Mouse (Mus musculus): ENCODE data around the gene Gm36210. TPM values are rescaled to one million over a fixed set of nuclear protein-coding genes. Genes with fewer than 3 reads are reported as not detected.

Gm36210 gene
- total and polyA plus RNA-seq, 3 experiments, result 0.15 to 0.97 TPM; not detected in 1

DNA sequence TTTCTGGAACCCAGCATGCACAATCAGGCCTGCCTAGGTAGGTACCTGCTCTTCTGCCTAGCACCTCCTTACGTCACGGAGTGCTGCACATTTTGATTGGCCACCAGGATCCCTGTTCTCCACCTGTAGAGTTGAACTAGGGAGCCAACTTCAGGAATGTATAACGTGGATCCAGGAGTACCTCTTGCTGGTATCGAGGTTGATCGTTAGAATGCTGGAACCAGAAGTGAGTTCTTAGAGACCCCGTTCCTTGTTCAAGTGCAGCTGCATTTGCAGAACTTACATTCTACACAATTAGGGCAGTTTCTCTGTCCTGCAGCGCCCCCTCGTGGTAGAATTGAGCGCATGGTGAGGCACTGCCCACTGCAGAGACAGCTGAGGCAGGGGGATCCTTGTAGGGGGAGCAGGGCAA, 33.8 kb upstream of the Gm36210 start (continued):
- no peak for TF ChIP-seq ELF1 (IDR thresholded peaks at IDR 0.05; ENCODE audit: low read depth, low read length)
- TF ChIP-seq MAZ (IDR thresholded peaks at IDR 0.05; ENCODE audit: low read depth, low read length), result no peak
- TF ChIP-seq TBP (IDR thresholded peaks at IDR 0.05; ENCODE audit: low read depth, low read length), result no peak
- no peak for TF ChIP-seq SIN3A (IDR thresholded peaks at IDR 0.05; ENCODE audit: low read length)
- peak; percentile 80 for TF ChIP-seq SMC3 (IDR thresholded peaks at IDR 0.05; ENCODE audit: low read depth, low read length)
- TF ChIP-seq BHLHE40 (IDR thresholded peaks at IDR 0.05; ENCODE audit: borderline replicate concordance, low read depth, low read length), result no peak
- TF ChIP-seq KAT2A (conservative IDR thresholded peaks at IDR 0.05; ENCODE audit: low read depth, low read length), result no peak
- no peak for TF ChIP-seq ETS1 (IDR thresholded peaks at IDR 0.05; ENCODE audit: low read depth, low read length)

DNA sequence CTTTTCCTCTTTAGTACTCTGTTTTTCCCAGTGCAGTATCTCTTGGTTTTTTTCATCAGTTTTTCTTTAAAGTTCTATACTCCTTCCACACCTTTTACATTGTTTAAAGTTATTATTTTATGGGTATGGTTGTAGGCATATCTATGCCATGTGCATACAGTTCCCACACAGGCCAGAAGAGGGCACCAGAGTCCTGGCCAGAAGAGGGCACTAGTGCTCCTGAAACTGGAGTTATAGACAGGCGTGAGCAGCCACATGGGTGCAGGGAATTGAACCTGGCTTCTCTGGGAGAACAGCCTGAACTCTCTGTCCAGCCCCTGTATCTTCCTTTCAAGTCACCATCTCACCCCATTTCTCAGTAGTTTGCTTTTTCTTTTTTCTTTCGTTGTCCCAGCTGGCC, 32.1 kb upstream of the Gm36210 start:
- H3K9me3 ChIP-seq (replicated peaks; ENCODE audit: insufficient read depth, low read length), result no peaks in the 10 kb centered on the region
- H3K27me3 ChIP-seq (ENCODE audit: control insufficient read depth in 1 of 2, insufficient read depth in 2 of 2, low read length in 2 of 2), result no peaks in the 10 kb centered on the region
- DNase-seq (ENCODE audit: low read depth, low spot score), result peak; percentile 82
- H3K4me3 ChIP-seq (ENCODE audit: control insufficient read depth in 1 of 2, insufficient read depth in 1 of 2, low read depth in 2 of 2, low read length in 2 of 2), result 0 out of 4 replicates have a peak overlapping the region, but pooled peaks of 1 of the 2 experiments have one; percentile 7
- H3K9ac ChIP-seq (ENCODE audit: control insufficient read depth, low read depth, low read length, poor library complexity, severe bottlenecking), result peak overlapping the region; percentile 17; the same call in 1 of the 2 replicates
- H3K36me3 ChIP-seq (ENCODE audit: control insufficient read depth in 1 of 2, insufficient read depth in 2 of 2, low read length in 2 of 2), result no peaks in the 10 kb centered on the region
- H3K4me1 ChIP-seq (ENCODE audit: control insufficient read depth in 1 of 2, insufficient read depth in 2 of 2, low read length in 2 of 2), result no peaks in the 10 kb centered on the region
- no peaks in the 10 kb centered on the region for H3K79me2 ChIP-seq (ENCODE audit: control insufficient read depth, insufficient read depth, low read length, poor library complexity)
- H3K27ac ChIP-seq (ENCODE audit: control insufficient read depth, low read depth, low read length), result no peak overlapping the region
- TF ChIP-seq MAZ (IDR thresholded peaks at IDR 0.05; ENCODE audit: low read depth, low read length) (no peak), UBTF (IDR thresholded peaks at IDR 0.05; ENCODE audit: borderline replicate concordance, insufficient read depth, low read depth, low read length) (no peak), TAL1 (IDR thresholded peaks at IDR 0.05; ENCODE audit: low read length) (no peak), E2F4 (IDR thresholded peaks at IDR 0.05; ENCODE audit: borderline replicate concordance, low read depth, low read length) (no peak), TBP (IDR thresholded peaks at IDR 0.05; ENCODE audit: low read depth, low read length) (no peak), USF1 (IDR thresholded peaks at IDR 0.05; ENCODE audit: low read depth, low read length) (no peak), MYC (IDR thresholded peaks at IDR 0.05; ENCODE audit: low read depth, low read length) (peak; percentile 95), RCOR1 (IDR thresholded peaks at IDR 0.05; ENCODE audit: low read depth, low read length) (no peak), SMC3 (IDR thresholded peaks at IDR 0.05; ENCODE audit: low read depth, low read length) (peak; percentile 74), CHD2 (IDR thresholded peaks at IDR 0.05; ENCODE audit: low read length) (no peak), POLR2AphosphoS5 (IDR thresholded peaks at IDR 0.05; ENCODE audit: borderline replicate concordance, low read depth, low read length) (no peak), MEF2A (IDR thresholded peaks at IDR 0.05; ENCODE audit: extremely low read depth, insufficient replicate concordance, low read depth, low read length, poor library complexity, severe bottlenecking) (no peak), MXI1 (IDR thresholded peaks at IDR 0.05; ENCODE audit: low read depth, low read length) (peak; percentile 64), NELFE (IDR thresholded peaks at IDR 0.05; ENCODE audit: low read depth, low read length) (no peak), GATA1 (IDR thresholded peaks at IDR 0.05; ENCODE audit: low read depth, low read length) (no peak), CHD1 (IDR thresholded peaks at IDR 0.05; ENCODE audit: low read depth, low read length) (no peak), JUND (IDR thresholded peaks at IDR 0.05; ENCODE audit: low read depth, low read length) (no peak), ZMIZ1 (IDR thresholded peaks at IDR 0.05; ENCODE audit: low read depth, low read length) (no peak), HCFC1 (IDR thresholded peaks at IDR 0.05; ENCODE audit: low read depth, low read length) (no peak), USF2 (IDR thresholded peaks at IDR 0.05; ENCODE audit: borderline replicate concordance in 1 of 2, insufficient read depth in 1 of 2, low read depth in 1 of 2, low read length in 2 of 2) (no peak), MYB (IDR thresholded peaks at IDR 0.05; ENCODE audit: low read depth, low read length) (no peak), GABPA (IDR thresholded peaks at IDR 0.05; ENCODE audit: low read depth, low read length) (no peak), SIN3A (IDR thresholded peaks at IDR 0.05; ENCODE audit: low read length) (peak; percentile 66; the same call in 1 of the 2 replicates), POLR2AphosphoS2 (IDR thresholded peaks at IDR 0.05; ENCODE audit: low read length) (no peak), ELF1 (IDR thresholded peaks at IDR 0.05; ENCODE audit: low read depth, low read length) (no peak), ZKSCAN1 (IDR thresholded peaks at IDR 0.05; ENCODE audit: low read depth, low read length) (no peak), ZNF384 (IDR thresholded peaks at IDR 0.05; ENCODE audit: low read depth, low read length) (no peak), KAT2A (conservative IDR thresholded peaks at IDR 0.05; ENCODE audit: low read depth, low read length) (no peak), MAFK (IDR thresholded peaks at IDR 0.05; ENCODE audit: borderline replicate concordance, low read depth, low read length) (no peak), MAX (IDR thresholded peaks at IDR 0.05; ENCODE audit: low read length) (no peak), POLR2A (IDR thresholded peaks at IDR 0.05; ENCODE audit: control insufficient read depth in 1 of 2, insufficient read depth in 1 of 2, low read depth in 1 of 2, low read length in 2 of 2, poor library complexity in 1 of 2) (no peak), EP300 (IDR thresholded peaks at IDR 0.05; ENCODE audit: low read depth in 1 of 2, low read length in 2 of 2) (no peak), BHLHE40 (IDR thresholded peaks at IDR 0.05; ENCODE audit: borderline replicate concordance, low read depth, low read length) (no peak), CTCF (IDR thresholded peaks at IDR 0.05 in 2 of 3, conservative IDR thresholded peaks at IDR 0.05 in 1 of 3; ENCODE audit: control insufficient read depth in 1 of 3, insufficient read depth in 1 of 3, low read depth in 2 of 3, low read length in 3 of 3, poor library complexity in 1 of 3, severe bottlenecking in 1 of 3) (peak; percentile 96 to 100 (median 97))

Measured in MEL (cell line).